Mouse (Mus musculus) hindbrain, embryonic 14.5 days (tissue): ENCODE data around the gene C1qtnf2. TPM values are rescaled to one million over a fixed set of nuclear protein-coding genes. Genes with fewer than 3 reads are reported as not detected.

Source experiments
- ATAC-seq: fragments of 200-750 bp; cut with Nextera tagmentation; 2 replicates; pipeline ENCODE4 v1.8.0; 2017; ENCODE audit warnings: moderate number of reproducible peaks, mild to moderate bottlenecking, moderate TSS enrichment, moderate library complexity; ENCODE audit not compliant: low FRiP score
- DNase-seq: peaks from one replicate; pipeline ENCODE4 v3.0.0-alpha.2; 2015; ENCODE audit warnings: low spot score
- H3K27ac ChIP-seq: fragments of 300-500 bp; sonication (generic); 2 replicates; pipeline ENCODE4 v1.5.1; 2014; ENCODE audit warnings: mild to moderate bottlenecking, moderate library complexity
- H3K27me3 ChIP-seq: fragments of 300-500 bp; sonication (generic); 2 replicates; pipeline ENCODE4 v1.6.1; 2014; ENCODE audit warnings: mild to moderate bottlenecking, low read length, mixed read lengths; ENCODE audit not compliant: control insufficient read depth, insufficient read depth
- H3K36me3 ChIP-seq: fragments of 300-500 bp; sonication (generic); replicated peaks from 2 replicates; pipeline ENCODE4 v1.6.1; 2014; ENCODE audit not compliant: control insufficient read depth, insufficient read depth
- H3K4me1 ChIP-seq: fragments of 300-500 bp; sonication (generic); replicated peaks from 2 replicates; pipeline ENCODE4 v1.6.1; 2014; ENCODE audit warnings: antibody characterized with exemption, low read length, mixed read lengths; ENCODE audit not compliant: control insufficient read depth, insufficient read depth
- H3K4me2 ChIP-seq: fragments of 300-500 bp; sonication (generic); replicated peaks from 2 replicates; pipeline ENCODE4 v1.6.1; 2014; ENCODE audit warnings: mild to moderate bottlenecking, moderate library complexity
- H3K4me3 ChIP-seq: fragments of 300-500 bp; sonication (generic); replicated peaks from 2 replicates; pipeline ENCODE4 v1.5.1; 2014; ENCODE audit warnings: mild to moderate bottlenecking, low read length
- H3K9ac ChIP-seq: fragments of 300-500 bp; sonication (generic); 2 replicates; pipeline ENCODE4 v1.6.1; 2014
- H3K9me3 ChIP-seq: fragments of 300-500 bp; sonication (generic); 2 replicates; pipeline ENCODE4 v1.6.1; 2016; ENCODE audit warnings: low read length; ENCODE audit not compliant: control insufficient read depth
- WGBS: fragments of 180-500 bp; shearing (Covaris S2); extraction: QIAGEN DNeasy Blood & Tissue Kit; methylation state at CpG from one replicate; pipeline ENCODE4 v1.1.7; 2014; 5-methylcytosine and 5-hydroxymethylcytosine counted together
- polyA plus RNA-seq: library from polyadenylated mRNA; unstranded; fragments of >200 nt; fragmentation: Nextera tagmentation; extraction: Ambion mirVana; gene quantifications from 2 replicates; pipeline ENCODE4 v1.2.1, GENCODE M21; 2014

C1qtnf2 gene
- polyA plus RNA-seq, 1 experiment from 2014 or later, result 11.8 TPM

DNA sequence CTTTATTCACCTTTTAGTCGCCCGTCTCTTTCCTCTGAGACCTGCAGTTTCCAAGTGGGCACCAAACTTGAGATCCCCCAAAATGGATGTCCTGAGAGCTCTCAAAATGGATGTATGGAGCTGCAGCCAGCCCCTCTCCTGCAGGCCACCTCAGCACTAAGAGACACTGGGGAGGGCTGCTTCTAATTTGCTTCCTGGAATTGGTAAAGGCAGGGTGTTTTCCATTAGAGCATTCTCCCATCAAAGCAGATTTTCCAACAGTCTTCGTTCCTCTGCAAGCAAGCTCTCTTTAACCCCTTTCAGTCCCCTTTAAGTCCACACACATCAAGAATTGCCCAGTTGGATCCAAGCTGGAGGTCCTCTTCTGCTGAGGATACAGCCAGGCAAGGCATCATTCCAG lies 5.3 kb downstream of the C1qtnf2 start:
- Histone ChIP-seq H3K9ac (no peak overlapping the region), H3K9me3 (no peaks in the 10 kb centered on the region), H3K36me3 (no peaks in the 10 kb centered on the region), H3K4me3 (no peak overlapping the region), H3K4me2 (no peak overlapping the region), H3K27me3 (peaks cover 6% of the 10 kb centered on the region; the same call in 1 of the 2 replicates), H3K4me1 (peaks cover 7% of the 10 kb centered on the region; the same call in 1 of the 2 replicates), H3K27ac (no peak overlapping the region)
- ATAC-seq (no peak), DNase-seq (no peak)
- WGBS, result 88% methylated on average over 3 of the region's 3 CpGs

GRCm38 (mm10) chr11:43480561-43480960 lies 6.5 kb downstream of the C1qtnf2 start:
- DNase-seq (no peak), ATAC-seq (no peak)

GRCm38 (mm10) chr11:43481672-43482522 lies 7.8 kb downstream of the C1qtnf2 start:
- DNase-seq (no peak), ATAC-seq (no peak)
- Histone ChIP-seq H3K9ac (no peak overlapping the region), H3K4me2 (no peak overlapping the region), H3K27me3 (no peaks in the 10 kb centered on the region), H3K36me3 (no peaks in the 10 kb centered on the region), H3K9me3 (no peaks in the 10 kb centered on the region), H3K4me3 (no peak overlapping the region), H3K4me1 (peaks cover 7% of the 10 kb centered on the region; the same call in 1 of the 2 replicates), H3K27ac (no peak overlapping the region)
- WGBS, result 72% methylated on average over 3 of the region's 3 CpGs

More at GRCm38 (mm10) chr11:43480561-43480960, 6.5 kb downstream of the C1qtnf2 start:
- Histone ChIP-seq H3K4me2 (no peak overlapping the region), H3K9me3 (no peaks in the 10 kb centered on the region), H3K27ac (no peak overlapping the region), H3K27me3 (no peaks in the 10 kb centered on the region), H3K4me1 (peaks cover 7% of the 10 kb centered on the region; the same call in 1 of the 2 replicates), H3K4me3 (no peak overlapping the region), H3K9ac (no peak overlapping the region), H3K36me3 (no peaks in the 10 kb centered on the region)
- WGBS, result 65% methylated on average over 5 of the region's 5 CpGs

- H3K36me3 ChIP-seq, result no peaks in the 10 kb centered on the region
- H3K27me3 ChIP-seq, result no peaks in the 10 kb centered on the region
- H3K9me3 ChIP-seq, result no peaks in the 10 kb centered on the region
- ATAC-seq (no peak), DNase-seq (no peak)
- no peak overlapping the region for H3K4me2 ChIP-seq
- H3K4me1 ChIP-seq, result peaks cover 7% of the 10 kb centered on the region; the same call in 1 of the 2 replicates
- no peak overlapping the region for H3K4me3 ChIP-seq
- H3K27ac ChIP-seq, result no peak overlapping the region; the same call in 1 of the 2 replicates
- 47% methylated on average over 6 of the region's 6 CpGs for WGBS
- no peak overlapping the region for H3K9ac ChIP-seq
These were observed 9.2 kb downstream of the C1qtnf2 start for GRCm38 (mm10) chr11:43483122-43483792.

GRCm38 (mm10) chr11:43484057-43484456 lies 10.0 kb downstream of the C1qtnf2 start:
- DNase-seq (no peak), ATAC-seq (no peak)
- no peak overlapping the region for H3K27ac ChIP-seq
- no peaks in the 10 kb centered on the region for H3K9me3 ChIP-seq
- no peaks in the 10 kb centered on the region for H3K27me3 ChIP-seq
- WGBS, result 84% methylated on average over 4 of the region's 4 CpGs
- 0 out of 2 replicates have a peak overlapping the region, but pooled peaks have one; percentile 4 for H3K4me2 ChIP-seq
- H3K4me3 ChIP-seq, result no peak overlapping the region
- peaks cover 7% of the 10 kb centered on the region; the same call in 1 of the 2 replicates for H3K4me1 ChIP-seq
- no peak overlapping the region for H3K9ac ChIP-seq
- no peaks in the 10 kb centered on the region for H3K36me3 ChIP-seq

DNA sequence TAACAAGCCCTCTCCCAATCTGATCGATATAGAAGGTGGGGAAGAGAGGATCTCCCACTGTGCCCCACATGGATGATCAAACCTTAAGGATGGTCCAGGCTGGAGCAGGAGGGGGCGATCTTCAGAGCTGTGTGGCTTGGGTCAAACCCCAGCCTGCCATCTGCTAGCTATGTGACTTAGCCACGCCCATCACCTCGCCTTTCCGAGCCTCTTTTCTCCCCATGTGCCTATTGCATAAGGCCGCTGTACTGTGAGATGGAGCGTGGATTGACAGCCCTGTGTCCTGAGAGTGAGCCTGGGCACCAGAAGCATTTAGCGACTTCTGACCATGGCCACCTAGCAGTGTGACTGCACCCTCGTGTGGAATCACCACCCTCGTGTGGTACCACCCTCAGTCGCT lies 10.6 kb downstream of the C1qtnf2 start:
- Histone ChIP-seq H3K4me3 (no peak overlapping the region), H3K27ac (no peak overlapping the region), H3K9ac (no peak overlapping the region), H3K4me1 (peaks cover 7% of the 10 kb centered on the region; the same call in 1 of the 2 replicates), H3K27me3 (no peaks in the 10 kb centered on the region), H3K9me3 (no peaks in the 10 kb centered on the region), H3K4me2 (0 out of 2 replicates have a peak overlapping the region, but pooled peaks have one; percentile 4), H3K36me3 (no peaks in the 10 kb centered on the region)
- ATAC-seq, result peak; percentile 24; the same call in 1 of the 2 replicates
- 43% methylated on average over 11 of the region's 11 CpGs for WGBS
- no peak for DNase-seq

GRCm38 (mm10) chr11:43485855-43486254 lies 11.8 kb downstream of the C1qtnf2 start:
- ATAC-seq, result no peak
- Histone ChIP-seq H3K27ac (no peak overlapping the region), H3K4me3 (no peak overlapping the region), H3K9me3 (no peaks in the 10 kb centered on the region), H3K4me2 (no peak overlapping the region), H3K9ac (no peak overlapping the region), H3K27me3 (no peaks in the 10 kb centered on the region), H3K4me1 (peaks cover 7% of the 10 kb centered on the region; the same call in 1 of the 2 replicates), H3K36me3 (no peaks in the 10 kb centered on the region)
- DNase-seq, result no peak
- 92% methylated on average over 9 of the region's 9 CpGs for WGBS

- H3K27ac ChIP-seq, result no peak overlapping the region
- no peaks in the 10 kb centered on the region for H3K27me3 ChIP-seq
- no peak overlapping the region for H3K9ac ChIP-seq
- H3K4me1 ChIP-seq, result no peaks in the 10 kb centered on the region
- 27% methylated on average over 7 of the region's 7 CpGs for WGBS
- no peak overlapping the region for H3K4me3 ChIP-seq
- H3K9me3 ChIP-seq, result no peaks in the 10 kb centered on the region
- DNase-seq, result peak; percentile 83
- H3K4me2 ChIP-seq, result no peak overlapping the region
- ATAC-seq, result peak; percentile 18; the same call in 1 of the 2 replicates
- no peaks in the 10 kb centered on the region for H3K36me3 ChIP-seq
These were observed 18.6 kb downstream of the C1qtnf2 start for GRCm38 (mm10) chr11:43492663-43493062.

DNA sequence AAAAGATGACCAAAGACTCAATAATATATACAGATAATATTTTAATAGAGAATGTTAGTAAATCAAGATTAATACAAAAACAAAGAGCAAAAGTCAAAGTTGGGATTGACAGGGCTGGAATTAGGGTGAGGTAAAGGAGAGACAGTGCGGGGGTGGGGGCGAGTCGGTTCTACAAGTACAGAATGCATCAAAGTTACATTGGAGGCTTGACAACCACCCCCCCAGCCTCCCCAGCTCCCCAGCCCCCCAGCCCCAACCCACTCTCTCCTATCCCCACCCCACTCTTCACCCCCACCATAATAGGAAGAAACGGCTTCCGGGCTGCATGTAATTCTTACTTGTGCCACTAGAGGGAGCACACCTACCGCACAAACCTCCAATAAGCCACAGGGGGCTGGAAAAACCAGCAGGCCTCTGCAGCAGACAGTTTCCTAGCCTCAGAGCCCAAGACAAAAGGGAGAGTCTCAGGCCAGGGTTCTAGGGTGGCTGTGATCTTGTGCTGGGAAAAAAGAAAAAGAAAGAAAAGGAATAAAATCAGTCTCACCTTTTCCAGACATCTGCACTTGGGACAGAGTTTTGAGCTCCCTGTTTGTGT lies 19.8 kb downstream of the C1qtnf2 start:
- no peak overlapping the region for H3K4me3 ChIP-seq
- ATAC-seq (peak; percentile 83), DNase-seq (peak; percentile 86)
- H3K27ac ChIP-seq, result no peak overlapping the region
- WGBS, result 21% methylated on average over 6 of the region's 6 CpGs
- H3K4me2 ChIP-seq, result no peak overlapping the region
- no peaks in the 10 kb centered on the region for H3K9me3 ChIP-seq
- no peaks in the 10 kb centered on the region for H3K27me3 ChIP-seq
- no peaks in the 10 kb centered on the region for H3K4me1 ChIP-seq
- no peaks in the 10 kb centered on the region for H3K36me3 ChIP-seq
- no peak overlapping the region for H3K9ac ChIP-seq
